Comparison of ENCODE assay signal across 15 mouse cellular contexts in the genomic region with DNA sequence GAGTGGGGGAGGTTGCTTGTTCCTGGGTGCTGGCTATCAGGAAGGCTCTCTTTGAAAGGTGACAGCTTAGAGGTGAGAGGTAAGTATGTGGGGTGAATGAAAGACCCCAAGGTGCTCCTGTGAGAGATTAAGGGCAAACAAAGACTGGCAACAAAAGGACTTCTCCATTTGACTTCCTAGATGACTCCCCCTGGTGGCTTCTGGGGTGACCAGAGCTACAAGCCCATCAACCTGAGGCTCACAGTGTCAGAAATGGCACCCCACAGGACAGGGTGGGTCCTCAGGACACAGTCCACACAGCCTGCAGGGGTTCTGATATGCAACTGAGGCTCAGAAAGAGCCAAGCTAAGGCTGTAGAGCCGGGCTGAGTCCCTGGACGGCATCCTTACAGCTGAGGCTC.
A peak's percentile ranks its signal among the peaks of the same experiment; 100 is the strongest.
DNase-seq lines count a peak whose midpoint lies in the region; ATAC-seq and TF ChIP-seq lines count a peak whose summit lies in the region.
"Had no signal": no experiment of that assay in that cellular context is flagged by ENCODE, and none has a peak within 500 bp of the region (broad histone marks: within the 10 kb centered on the region; RNA-seq: fewer than 3 reads in every experiment).

No protein-coding gene starts in this region.

- no peaks in the 10 kb centered on the region for H3K9me3 ChIP-seq in lung, embryonic 14.5 days (ENCODE audit: low read depth, low read length)
- H3K9me3 ChIP-seq in E14TG2a.4 (ENCODE audit: low read length) = no peaks in the 10 kb centered on the region
- H3K9me3 ChIP-seq: heart, embryonic 15.5 days; neural tube, embryonic 12.5 days had no signal

- peak; percentile 18 for DNase-seq in CD4-positive, CD25-positive, alpha-beta regulatory T cell, adult 2 months (ENCODE audit: low read depth, low spot score)
- no peak for DNase-seq in lung, embryonic 14.5 days
- DNase-seq in lung, postnatal 4 days = no peak
- DNase-seq in retina, postnatal 1 day = no peak
- DNase-seq in layer of hippocampus, postnatal 36 days = no peak
- DNase-seq: cerebellum, adult 11-12 months; forebrain, postnatal 0 days; kidney, adult 18-20 months; kidney, postnatal 25 days had no signal

- H3K27me3 ChIP-seq in lung, embryonic 14.5 days (ENCODE audit: insufficient read depth, low read length) = no peaks in the 10 kb centered on the region
- no peaks in the 10 kb centered on the region for H3K27me3 ChIP-seq in E14TG2a.4 (ENCODE audit: insufficient read depth, low read length)
- H3K27me3 ChIP-seq: heart, embryonic 15.5 days; neural tube, embryonic 12.5 days had no signal

- H3K36me3 ChIP-seq in lung, embryonic 14.5 days (ENCODE audit: insufficient read depth) = no peaks in the 10 kb centered on the region
- no peaks in the 10 kb centered on the region for H3K36me3 ChIP-seq in E14TG2a.4 (ENCODE audit: insufficient read depth, low read length)
- H3K36me3 ChIP-seq: heart, embryonic 15.5 days; neural tube, embryonic 12.5 days had no signal

- H3K4me3 ChIP-seq in lung, embryonic 14.5 days (ENCODE audit: low read depth, low read length) = no peak overlapping the region
- no peak overlapping the region for H3K4me3 ChIP-seq in E14TG2a.4 (replicated peaks; ENCODE audit: low read length)
- H3K4me3 ChIP-seq: erythroblast, embryonic 14.5 days; heart, embryonic 15.5 days; neural tube, embryonic 12.5 days had no signal

- TF ChIP-seq CTCF in lung, embryonic 14.5 days (IDR thresholded peaks at IDR 0.05; ENCODE audit: low read depth) = 0 out of 2 replicates have a peak, but pooled peaks have one; percentile 1
- TF ChIP-seq CTCF in E14TG2a.4 (conservative IDR thresholded peaks at IDR 0.05; ENCODE audit: low read length) = 0 out of 2 replicates have a peak, but pooled peaks have one; percentile 9

- no peak overlapping the region for H3K4me2 ChIP-seq in lung, embryonic 14.5 days
- H3K4me2 ChIP-seq: heart, embryonic 15.5 days; neural tube, embryonic 12.5 days had no signal

- 84% methylated on average over 2 of the region's 2 CpGs for WGBS in lung, embryonic 14.5 days

- no peak overlapping the region for H3K27ac ChIP-seq in lung, embryonic 14.5 days (ENCODE audit: low read depth)
- H3K27ac ChIP-seq: heart, embryonic 15.5 days; neural tube, embryonic 12.5 days had no signal

- no peak for ATAC-seq in CD4-positive, CD25-positive, alpha-beta regulatory T cell, adult 4 months
- no peak for ATAC-seq in lung, embryonic 14.5 days (ENCODE audit: insufficient read depth)
- peak; percentile 50 to 78; a peak in 2 of 4 replicates for ATAC-seq in hematopoietic stem cell, adult 5-6 weeks (replicated peaks in 1 of 2; ENCODE audit: insufficient read depth in 1 of 2, low FRiP score in 2 of 2, low TSS enrichment in 1 of 2, low read depth in 1 of 2, poor library complexity in 2 of 2, severe bottlenecking in 2 of 2)
- ATAC-seq: forebrain, postnatal 0 days had no signal

- no peak overlapping the region for H3K9ac ChIP-seq in lung, embryonic 14.5 days
- H3K9ac ChIP-seq: forebrain, postnatal 0 days; heart, embryonic 15.5 days; neural tube, embryonic 12.5 days had no signal

- no peaks in the 10 kb centered on the region; the same call in 1 of the 2 replicates for H3K4me1 ChIP-seq in lung, embryonic 14.5 days (ENCODE audit: insufficient read depth)
- peaks cover 33% of the 10 kb centered on the region for H3K4me1 ChIP-seq in E14TG2a.4 (replicated peaks; ENCODE audit: low read depth, low read length)
- H3K4me1 ChIP-seq: heart, embryonic 15.5 days; neural tube, embryonic 12.5 days had no signal

Comparison
In these comparisons a context has a peak if more than half of its experiments do, and no peak if none do; other contexts are left out.
1. ATAC-seq: peak in hematopoietic stem cell, adult 5-6 weeks (2 of 2); none in CD4-positive, CD25-positive, alpha-beta regulatory T cell, adult 4 months (single experiment) and lung, embryonic 14.5 days (single experiment).